Mouse (Mus musculus): ENCODE results near the gene Eno3.

GRCm38 (mm10) chr11:70658521-70658920 is 1.5 kb downstream of the Eno3 start:
- TF ChIP-seq POU5F1 (IDR thresholded peaks at IDR 0.05; ENCODE audit: borderline replicate concordance, low read length) (no peak), CTCF (conservative IDR thresholded peaks at IDR 0.05; ENCODE audit: low read length) (no peak), NANOG (IDR thresholded peaks at IDR 0.05; ENCODE audit: borderline replicate concordance, low read length) (no peak)

All from E14TG2a.4 (cell line).